Mouse (Mus musculus) forebrain, postnatal 0 days (tissue): ENCODE results near the gene Fosl2. TPM values are rescaled to one million over a fixed set of nuclear protein-coding genes. Genes with fewer than 3 reads are reported as not detected.
A peak's percentile ranks its signal among the peaks of the same experiment; 100 is the strongest.

Experiments
- ATAC-seq: fragments of 200-750 bp; cut with Nextera tagmentation; 2 replicates; pipeline ENCODE4 v1.8.0; 2017; ENCODE audit warnings: mild to moderate bottlenecking, moderate library complexity
- DNase-seq: peaks from one replicate; pipeline ENCODE4 v3.0.0-alpha.2; 2015
- H3K27ac ChIP-seq: fragments of 300-500 bp; sonication (generic); 2 replicates; pipeline ENCODE4 v1.5.1; 2014; ENCODE audit warnings: low read depth, mild to moderate bottlenecking, antibody characterized with exemption, low read length, moderate library complexity, mixed read lengths
- H3K27me3 ChIP-seq: fragments of 300-500 bp; sonication (generic); 2 replicates; pipeline ENCODE4 v1.6.1; 2014; ENCODE audit warnings: mild to moderate bottlenecking, low read length, mixed read lengths; ENCODE audit not compliant: insufficient read depth
- H3K36me3 ChIP-seq: fragments of 300-500 bp; sonication (generic); 2 replicates; pipeline ENCODE4 v1.6.1; 2014; ENCODE audit warnings: mild to moderate bottlenecking, moderate library complexity; ENCODE audit not compliant: insufficient read depth
- H3K4me1 ChIP-seq: fragments of 300-500 bp; sonication (generic); 2 replicates; pipeline ENCODE4 v1.6.1; 2014; ENCODE audit warnings: antibody characterized with exemption; ENCODE audit not compliant: insufficient read depth
- H3K4me2 ChIP-seq: fragments of 300-500 bp; sonication (generic); 2 replicates; pipeline ENCODE4 v1.6.1; 2014; ENCODE audit warnings: low read depth, mild to moderate bottlenecking, moderate library complexity
- H3K4me3 ChIP-seq: fragments of 300-500 bp; sonication (generic); 2 replicates; pipeline ENCODE4 v1.5.1; 2014; ENCODE audit warnings: low read depth, low read length, mixed read lengths
- H3K9ac ChIP-seq: fragments of 300-500 bp; sonication (generic); 2 replicates; pipeline ENCODE4 v1.6.1; 2014; ENCODE audit warnings: mild to moderate bottlenecking
- H3K9me3 ChIP-seq: fragments of 300-500 bp; sonication (generic); 2 replicates; pipeline ENCODE4 v1.6.1; 2016; ENCODE audit warnings: low read length
- CTCF ChIP-seq: sonication (generic); IDR thresholded peaks from 2 replicates; pipeline ENCODE4 v1.5.1; 2016; ENCODE audit warnings: antibody characterized with exemption, control low read depth, low read depth
- WGBS: fragments of 180-500 bp; shearing (Covaris S2); extraction: QIAGEN DNeasy Blood & Tissue Kit; methylation state at CpG from one replicate; pipeline ENCODE4 v1.1.7; 2014; 5-methylcytosine and 5-hydroxymethylcytosine counted together
- polyA plus RNA-seq: library from polyadenylated mRNA; unstranded; fragments of >200 nt; fragmentation: Nextera tagmentation; extraction: Ambion mirVana; gene quantifications from 2 replicates; pipeline ENCODE4 v1.2.1, GENCODE M21; 2015
- total RNA-seq: library from RNA; depleted of rRNA; stranded (reverse); fragments of >200 nt; gene quantifications from 2 replicates; pipeline ENCODE4 v1.2.3, GENCODE M21; 2014; rRNA removed

Fosl2 gene
- total RNA-seq, result 20.8 and 21.9 TPM in 2 replicates
- 3.0 and 4.0 TPM in 2 replicates for polyA plus RNA-seq

DNA sequence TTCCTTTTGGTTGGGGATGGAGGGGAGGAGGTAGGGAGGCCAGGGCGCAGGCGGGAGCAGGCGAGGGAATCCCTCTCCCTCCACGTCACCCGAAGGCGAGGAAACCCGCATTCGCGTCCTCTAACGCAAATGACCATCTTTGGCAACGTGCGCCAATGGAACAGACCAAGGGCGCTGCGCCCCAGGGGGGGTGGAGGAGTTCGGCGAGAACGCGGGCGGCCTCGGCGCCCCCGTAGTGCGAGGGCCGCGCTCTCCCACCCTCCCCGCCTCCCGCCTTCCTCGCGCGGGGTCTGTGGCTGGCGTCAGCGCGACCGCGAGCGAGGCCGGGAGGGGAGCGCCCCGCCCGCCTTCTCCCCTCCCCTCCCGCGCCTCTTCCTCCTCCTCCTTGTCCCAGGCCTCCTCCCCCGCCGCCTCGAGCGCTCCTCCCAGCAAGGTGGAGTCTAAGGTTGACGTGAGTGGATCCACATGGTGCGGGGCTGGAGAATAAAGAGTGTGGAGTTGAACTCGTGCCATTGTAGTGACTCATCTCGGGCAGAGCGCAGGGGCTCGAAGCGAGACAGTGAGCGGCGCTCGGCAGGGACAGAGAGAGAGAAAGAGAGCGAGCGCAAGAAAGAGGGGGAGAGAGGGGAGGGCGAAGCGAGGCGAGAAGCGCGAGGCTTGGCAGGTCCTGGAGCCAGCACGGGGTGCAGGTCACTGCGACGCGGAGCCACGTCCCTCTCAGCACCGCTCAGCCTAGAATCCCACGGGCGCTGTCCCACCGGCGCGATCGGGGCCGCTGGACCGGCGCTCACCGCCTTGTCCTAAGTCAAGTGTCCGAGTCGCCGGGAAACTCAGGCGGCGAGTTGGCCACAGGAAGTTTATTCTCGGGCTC, at the start of gene Fosl2:
Gene Fosl2 (plus strand): TSS at position 466 of the 871 bp plus-strand sequence.
- H3K27me3 ChIP-seq, result no peaks in the 10 kb centered on the region; the same call in 1 of the 2 replicates

DNA sequence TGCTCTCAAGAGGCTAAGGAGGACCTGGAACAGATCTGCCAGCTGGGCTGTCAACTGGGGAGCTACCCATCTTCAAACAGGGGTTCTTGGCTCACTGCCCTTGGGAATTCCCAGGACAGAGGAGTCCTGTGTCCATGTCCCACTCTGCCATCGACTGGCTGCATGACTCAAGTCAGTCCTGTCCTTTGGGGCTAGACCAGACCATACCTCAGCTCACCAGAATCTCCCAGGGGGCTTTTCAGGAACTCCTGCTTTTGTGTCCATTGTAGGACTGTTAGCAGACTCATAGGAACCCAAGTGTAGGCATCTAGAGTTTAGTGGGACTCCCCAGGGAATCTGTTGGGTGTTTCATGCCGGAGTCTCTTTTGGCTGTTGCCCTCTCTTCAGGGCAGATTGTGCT, 49.6 kb upstream of the Fosl2 start:
- no peak for TF ChIP-seq CTCF
- 85% methylated on average over 2 of the region's 2 CpGs for WGBS
- no peaks in the 10 kb centered on the region for H3K9me3 ChIP-seq
- no peak for ATAC-seq
- H3K4me2 ChIP-seq, result no peak overlapping the region
- no peak overlapping the region for H3K9ac ChIP-seq
- H3K27ac ChIP-seq, result no peak overlapping the region
- H3K36me3 ChIP-seq, result no peaks in the 10 kb centered on the region
- H3K4me3 ChIP-seq, result no peak overlapping the region
- no peaks in the 10 kb centered on the region for H3K4me1 ChIP-seq
- no peak for DNase-seq
- H3K27me3 ChIP-seq, result no peaks in the 10 kb centered on the region

More for the DNA sequence above, at the start of gene Fosl2:
- H3K4me1 ChIP-seq, result peaks cover 9% of the 10 kb centered on the region; the same call in 1 of the 2 replicates
- H3K36me3 ChIP-seq, result no peaks in the 10 kb centered on the region
- peak within 1 kb of the TSS; percentile 95 for H3K4me2 ChIP-seq
- peak within 1 kb of the TSS; percentile 61 for H3K9ac ChIP-seq
- TF ChIP-seq CTCF, result no peak; the same call in 1 of the 2 replicates
- whole genome bisulfite sequencing, result under 1% methylated on average over 62 of the region's 85 CpGs
- peak; percentile 93 for DNase-seq
- peak within 1 kb of the TSS; percentile 76 for H3K27ac ChIP-seq
- peak; percentile 87 for ATAC-seq
- H3K4me3 ChIP-seq, result peak within 1 kb of the TSS; percentile 47
- no peaks in the 10 kb centered on the region for H3K9me3 ChIP-seq

DNA sequence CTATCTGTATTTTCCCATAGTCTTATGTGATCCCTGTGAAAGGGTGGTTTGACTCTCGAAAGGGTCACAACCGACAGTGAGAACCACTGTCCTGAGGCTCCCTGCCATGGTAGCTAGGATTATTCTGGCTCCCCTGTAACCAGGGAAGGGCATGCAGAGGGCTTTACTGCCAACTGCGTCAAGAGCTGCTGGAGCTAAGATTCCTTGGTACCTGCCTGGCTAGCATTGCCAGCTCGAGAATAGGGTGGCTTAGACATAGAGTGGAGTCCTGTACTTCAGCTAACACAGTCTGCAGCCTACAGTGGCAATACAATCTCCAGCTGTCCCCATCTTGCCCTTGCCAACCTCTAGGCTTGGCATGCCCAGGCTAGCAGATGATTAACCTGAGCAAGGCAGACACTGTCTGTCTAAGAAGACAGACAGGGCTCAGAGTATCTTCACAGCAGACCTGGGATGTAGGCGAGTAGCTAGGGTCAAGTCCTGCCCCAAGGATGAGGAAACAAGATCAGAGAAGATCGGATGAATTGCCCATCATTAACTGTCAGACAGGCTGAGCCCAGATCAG, 49.0 kb upstream of the Fosl2 start:
- 92% methylated on average over 6 of the region's 6 CpGs for WGBS
- no peak for TF ChIP-seq CTCF
- ATAC-seq (no peak), DNase-seq (no peak)
- no peaks in the 10 kb centered on the region for H3K9me3 ChIP-seq
- H3K4me2 ChIP-seq, result no peak overlapping the region
- no peaks in the 10 kb centered on the region for H3K27me3 ChIP-seq
- no peaks in the 10 kb centered on the region for H3K36me3 ChIP-seq
- no peak overlapping the region for H3K27ac ChIP-seq
- H3K4me1 ChIP-seq, result no peaks in the 10 kb centered on the region
- H3K9ac ChIP-seq, result no peak overlapping the region
- H3K4me3 ChIP-seq, result no peak overlapping the region

DNA sequence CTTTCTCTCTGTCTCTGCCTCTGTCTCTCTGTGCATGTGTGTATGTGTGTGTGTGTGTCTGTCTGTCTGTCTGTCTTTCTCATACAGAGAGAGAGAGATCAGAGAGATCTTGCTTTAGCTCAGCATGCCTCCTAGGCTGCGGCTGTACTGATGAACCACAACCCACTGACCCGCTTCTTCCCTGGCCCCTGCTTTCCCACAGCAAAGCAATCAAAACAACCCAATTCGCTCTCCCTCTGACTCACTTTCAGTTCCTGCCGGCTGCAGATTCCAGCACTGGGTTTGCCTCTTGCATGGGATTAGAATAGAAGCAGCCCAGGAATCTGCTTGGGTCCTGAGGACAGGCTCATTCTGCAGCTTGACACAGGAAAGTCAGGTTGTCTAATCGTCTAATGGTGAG, 46.1 kb upstream of the Fosl2 start:
- no peak overlapping the region for H3K4me3 ChIP-seq
- no peaks in the 10 kb centered on the region for H3K4me1 ChIP-seq
- no peaks in the 10 kb centered on the region for H3K36me3 ChIP-seq
- no peaks in the 10 kb centered on the region for H3K9me3 ChIP-seq
- ATAC-seq, result no peak
- H3K9ac ChIP-seq, result no peak overlapping the region; the same call in 1 of the 2 replicates
- 54% methylated on average over 5 of the region's 5 CpGs for WGBS
- H3K4me2 ChIP-seq, result no peak overlapping the region
- no peaks in the 10 kb centered on the region for H3K27me3 ChIP-seq
- DNase-seq, result no peak
- no peak overlapping the region for H3K27ac ChIP-seq
- TF ChIP-seq CTCF, result no peak

DNA sequence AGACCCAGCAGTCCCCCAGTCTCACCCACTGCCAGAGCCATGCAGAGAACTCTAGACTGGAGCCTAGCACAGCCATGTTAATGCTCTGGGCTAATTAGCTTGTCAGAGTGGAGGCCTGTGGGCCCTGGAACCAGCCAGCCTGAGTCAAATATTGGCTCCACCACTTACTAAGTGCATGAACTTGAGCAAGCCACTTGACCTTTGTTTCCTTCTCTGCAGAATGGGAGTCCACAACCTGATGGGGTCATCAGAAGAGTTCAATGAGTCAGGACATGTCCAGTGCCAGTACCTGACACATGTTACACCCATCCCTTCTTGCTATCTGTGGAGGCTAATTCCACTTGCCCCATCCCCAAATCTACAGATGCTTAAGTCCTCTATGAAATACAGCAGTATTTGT, 43.3 kb upstream of the Fosl2 start:
- no peaks in the 10 kb centered on the region for H3K9me3 ChIP-seq
- no peak overlapping the region for H3K9ac ChIP-seq
- no peak for DNase-seq
- no peak overlapping the region for H3K4me3 ChIP-seq
- TF ChIP-seq CTCF, result no peak
- no peak overlapping the region for H3K27ac ChIP-seq
- H3K4me1 ChIP-seq, result no peaks in the 10 kb centered on the region
- H3K27me3 ChIP-seq, result no peaks in the 10 kb centered on the region
- H3K36me3 ChIP-seq, result no peaks in the 10 kb centered on the region
- ATAC-seq, result no peak
- H3K4me2 ChIP-seq, result no peak overlapping the region

DNA sequence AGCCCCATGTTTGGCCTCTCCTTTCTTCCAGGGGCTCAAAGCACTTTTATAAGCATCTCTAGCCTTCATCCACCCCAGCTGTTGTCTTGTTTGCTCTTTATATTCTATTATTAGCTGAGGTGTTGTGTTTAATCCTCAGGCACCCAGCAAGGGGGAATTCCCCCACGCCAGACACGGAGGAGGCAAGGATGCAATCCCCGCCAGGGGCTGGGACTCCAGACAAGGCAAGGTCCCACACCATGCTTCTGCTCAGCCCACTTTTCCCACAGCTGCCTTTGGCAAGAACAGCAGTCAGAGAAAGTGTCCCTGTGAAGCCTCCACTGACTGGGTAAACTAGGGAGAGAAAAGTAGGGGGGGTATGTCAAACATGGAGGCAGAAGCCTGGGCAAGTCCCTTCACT, 36.9 kb upstream of the Fosl2 start:
- no peaks in the 10 kb centered on the region for H3K4me1 ChIP-seq
- 62% methylated on average over 3 of the region's 3 CpGs for WGBS
- no peak overlapping the region for H3K4me3 ChIP-seq
- no peaks in the 10 kb centered on the region for H3K27me3 ChIP-seq
- TF ChIP-seq CTCF, result no peak
- no peaks in the 10 kb centered on the region for H3K9me3 ChIP-seq
- H3K4me2 ChIP-seq, result no peak overlapping the region
- H3K9ac ChIP-seq, result no peak overlapping the region
- ATAC-seq (no peak), DNase-seq (no peak)
- no peak overlapping the region for H3K27ac ChIP-seq
- no peaks in the 10 kb centered on the region for H3K36me3 ChIP-seq

DNA sequence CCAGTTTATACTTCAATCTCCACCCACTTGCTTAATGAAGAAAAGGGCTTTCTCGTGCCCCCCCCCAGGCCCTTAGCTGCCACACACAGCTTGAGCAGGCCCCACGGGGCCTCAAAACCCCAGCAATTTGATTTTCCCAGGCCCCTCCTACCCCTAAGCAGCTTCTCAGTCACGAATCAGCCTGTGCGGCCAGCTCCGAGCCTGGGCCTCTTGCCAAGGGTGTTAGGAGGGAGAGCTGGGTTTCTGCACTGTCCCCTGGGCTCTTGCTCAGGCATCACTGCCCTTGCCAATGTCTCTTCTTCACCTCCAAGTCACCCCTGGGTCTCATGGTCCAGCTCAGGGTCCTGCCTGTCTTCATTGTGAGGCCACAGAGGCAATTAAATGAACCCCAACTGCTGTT, 33.1 kb upstream of the Fosl2 start:
- peak; percentile 21 for DNase-seq
- H3K27ac ChIP-seq, result no peak overlapping the region
- 16% methylated on average over 5 of the region's 5 CpGs for WGBS

More for the DNA sequence above, 33.1 kb upstream of the Fosl2 start:
- Histone ChIP-seq H3K9ac (no peak overlapping the region), H3K4me2 (no peak overlapping the region), H3K27me3 (no peaks in the 10 kb centered on the region), H3K4me1 (no peaks in the 10 kb centered on the region), H3K4me3 (no peak overlapping the region), H3K9me3 (no peaks in the 10 kb centered on the region), H3K36me3 (no peaks in the 10 kb centered on the region)
- no peak for TF ChIP-seq CTCF
- no peak for ATAC-seq
